Mouse (Mus musculus): ENCODE measurements around the gene Eps15l1. TPM values are rescaled to one million over a fixed set of nuclear protein-coding genes. Genes with fewer than 3 reads are reported as not detected.

Eps15l1 gene
- polyA plus RNA-seq, 1 experiment from 2014 or later, result 68.0 TPM

GRCm38 (mm10) chr8:72453904-72454303 lies 32.6 kb upstream of the Eps15l1 start:
- whole genome bisulfite sequencing, result 94% methylated on average over 2 of the region's 2 CpGs
- no peak for ATAC-seq
- no peak overlapping the region for H3K27ac ChIP-seq (ENCODE audit: low read length)

GRCm38 (mm10) chr8:72451516-72451915 lies 30.3 kb upstream of the Eps15l1 start:
- peaks cover 20% of the 10 kb centered on the region for H3K36me3 ChIP-seq (ENCODE audit: control insufficient read depth, insufficient read depth)

More at GRCm38 (mm10) chr8:72453904-72454303, 32.6 kb upstream of the Eps15l1 start:
- H3K4me3 ChIP-seq (replicated peaks; ENCODE audit: low read length), result no peak overlapping the region
- peaks cover 25% of the 10 kb centered on the region for H3K36me3 ChIP-seq (ENCODE audit: control insufficient read depth, insufficient read depth)
- no peaks in the 10 kb centered on the region for H3K4me1 ChIP-seq (replicated peaks; ENCODE audit: control insufficient read depth, insufficient read depth, low read length)
- no peaks in the 10 kb centered on the region for H3K27me3 ChIP-seq (replicated peaks; ENCODE audit: control insufficient read depth, insufficient read depth, low read length)
- H3K9ac ChIP-seq (replicated peaks; ENCODE audit: low read depth, low read length), result no peak overlapping the region
- no peaks in the 10 kb centered on the region for H3K9me3 ChIP-seq (ENCODE audit: control insufficient read depth, low read length)
- H3K4me2 ChIP-seq (ENCODE audit: low read length), result no peak overlapping the region

GRCm38 (mm10) chr8:72445071-72445470 lies 23.8 kb upstream of the Eps15l1 start:
- H3K4me2 ChIP-seq (ENCODE audit: low read length), result no peak overlapping the region
- H3K36me3 ChIP-seq (ENCODE audit: control insufficient read depth, insufficient read depth), result peaks cover 2% of the 10 kb centered on the region; the same call in 1 of the 2 replicates
- H3K9ac ChIP-seq (replicated peaks; ENCODE audit: low read depth, low read length), result no peak overlapping the region
- no peak overlapping the region for H3K27ac ChIP-seq (ENCODE audit: low read length)
- peaks cover 15% of the 10 kb centered on the region for H3K4me1 ChIP-seq (replicated peaks; ENCODE audit: control insufficient read depth, insufficient read depth, low read length)
- H3K27me3 ChIP-seq (replicated peaks; ENCODE audit: control insufficient read depth, insufficient read depth, low read length), result no peaks in the 10 kb centered on the region
- ATAC-seq, result no peak
- WGBS, result 91% methylated on average over 6 of the region's 6 CpGs
- no peak overlapping the region for H3K4me3 ChIP-seq (replicated peaks; ENCODE audit: low read length)
- no peaks in the 10 kb centered on the region for H3K9me3 ChIP-seq (ENCODE audit: control insufficient read depth, low read length)

More at GRCm38 (mm10) chr8:72451516-72451915, 30.3 kb upstream of the Eps15l1 start:
- no peak overlapping the region for H3K4me3 ChIP-seq (replicated peaks; ENCODE audit: low read length)
- 91% methylated on average over 8 of the region's 8 CpGs for WGBS
- H3K27ac ChIP-seq (ENCODE audit: low read length), result no peak overlapping the region
- ATAC-seq, result no peak
- H3K9ac ChIP-seq (replicated peaks; ENCODE audit: low read depth, low read length), result no peak overlapping the region
- H3K27me3 ChIP-seq (replicated peaks; ENCODE audit: control insufficient read depth, insufficient read depth, low read length), result no peaks in the 10 kb centered on the region
- peaks cover 5% of the 10 kb centered on the region; the same call in 1 of the 2 replicates for H3K4me1 ChIP-seq (replicated peaks; ENCODE audit: control insufficient read depth, insufficient read depth, low read length)
- no peak overlapping the region for H3K4me2 ChIP-seq (ENCODE audit: low read length)
- no peaks in the 10 kb centered on the region for H3K9me3 ChIP-seq (ENCODE audit: control insufficient read depth, low read length)

GRCm38 (mm10) chr8:72443994-72444350 lies 22.7 kb upstream of the Eps15l1 start:
- 48% methylated on average over 6 of the region's 6 CpGs for WGBS
- ATAC-seq, result peak; percentile 65
- Histone ChIP-seq H3K9ac (replicated peaks; ENCODE audit: low read depth, low read length) (peak overlapping the region; percentile 65), H3K4me1 (replicated peaks; ENCODE audit: control insufficient read depth, insufficient read depth, low read length) (peaks cover 15% of the 10 kb centered on the region), H3K4me2 (ENCODE audit: low read length) (peak overlapping the region; percentile 51), H3K9me3 (ENCODE audit: control insufficient read depth, low read length) (no peaks in the 10 kb centered on the region), H3K4me3 (replicated peaks; ENCODE audit: low read length) (peak overlapping the region; percentile 46), H3K36me3 (ENCODE audit: control insufficient read depth, insufficient read depth) (no peaks in the 10 kb centered on the region), H3K27ac (ENCODE audit: low read length) (peak overlapping the region; percentile 17; the same call in 1 of the 2 replicates), H3K27me3 (replicated peaks; ENCODE audit: control insufficient read depth, insufficient read depth, low read length) (no peaks in the 10 kb centered on the region)

GRCm38 (mm10) chr8:72443338-72443993 lies 22.2 kb upstream of the Eps15l1 start, which contains the start of the genes Calr3 and 1700030K09Rik:
Gene Calr3, minus strand, starts transcription at chr8:72443870.
Gene 1700030K09Rik, plus strand, starts transcription at chr8:72443880.
- peak within 1 kb of the TSS; percentile 46 for H3K4me3 ChIP-seq (replicated peaks; ENCODE audit: low read length)
- peak within 1 kb of the TSS; percentile 17; the same call in 1 of the 2 replicates for H3K27ac ChIP-seq (ENCODE audit: low read length)

GRCm38 (mm10) chr8:72438248-72439015 lies 17.2 kb upstream of the Eps15l1 start:
- H3K27me3 ChIP-seq (replicated peaks; ENCODE audit: control insufficient read depth, insufficient read depth, low read length), result no peaks in the 10 kb centered on the region
- no peaks in the 10 kb centered on the region for H3K36me3 ChIP-seq (ENCODE audit: control insufficient read depth, insufficient read depth)
- WGBS, result 67% methylated on average over 8 of the region's 8 CpGs
- no peak for ATAC-seq
- H3K4me3 ChIP-seq (replicated peaks; ENCODE audit: low read length), result no peak overlapping the region
- H3K9me3 ChIP-seq (ENCODE audit: control insufficient read depth, low read length), result no peaks in the 10 kb centered on the region
- H3K9ac ChIP-seq (replicated peaks; ENCODE audit: low read depth, low read length), result no peak overlapping the region
- H3K4me2 ChIP-seq (ENCODE audit: low read length), result no peak overlapping the region
- H3K4me1 ChIP-seq (replicated peaks; ENCODE audit: control insufficient read depth, insufficient read depth, low read length), result no peaks in the 10 kb centered on the region
- H3K27ac ChIP-seq (ENCODE audit: low read length), result no peak overlapping the region

More at GRCm38 (mm10) chr8:72443338-72443993, 22.2 kb upstream of the Eps15l1 start, which contains the start of the genes Calr3 and 1700030K09Rik:
- Histone ChIP-seq H3K4me2 (ENCODE audit: low read length) (peak within 1 kb of the TSS; percentile 63), H3K36me3 (ENCODE audit: control insufficient read depth, insufficient read depth) (no peaks in the 10 kb centered on the region), H3K9me3 (ENCODE audit: control insufficient read depth, low read length) (no peaks in the 10 kb centered on the region), H3K9ac (replicated peaks; ENCODE audit: low read depth, low read length) (peak within 1 kb of the TSS; percentile 65), H3K4me1 (replicated peaks; ENCODE audit: control insufficient read depth, insufficient read depth, low read length) (peaks cover 15% of the 10 kb centered on the region), H3K27me3 (replicated peaks; ENCODE audit: control insufficient read depth, insufficient read depth, low read length) (no peaks in the 10 kb centered on the region)
- WGBS, result 5% methylated on average over 34 of the region's 34 CpGs
- peak; percentile 99 for ATAC-seq

- Histone ChIP-seq H3K9ac (replicated peaks; ENCODE audit: low read depth, low read length) (no peak overlapping the region), H3K4me2 (ENCODE audit: low read length) (no peak overlapping the region), H3K36me3 (ENCODE audit: control insufficient read depth, insufficient read depth) (no peaks in the 10 kb centered on the region), H3K27me3 (replicated peaks; ENCODE audit: control insufficient read depth, insufficient read depth, low read length) (no peaks in the 10 kb centered on the region), H3K9me3 (ENCODE audit: control insufficient read depth, low read length) (no peaks in the 10 kb centered on the region), H3K27ac (ENCODE audit: low read length) (no peak overlapping the region), H3K4me1 (replicated peaks; ENCODE audit: control insufficient read depth, insufficient read depth, low read length) (no peaks in the 10 kb centered on the region), H3K4me3 (replicated peaks; ENCODE audit: low read length) (no peak overlapping the region)
- ATAC-seq, result no peak
- 25% methylated on average over 2 of the region's 2 CpGs for WGBS
These were observed 13.7 kb upstream of the Eps15l1 start for GRCm38 (mm10) chr8:72434952-72435351.

GRCm38 (mm10) chr8:72429676-72430075 lies 8.4 kb upstream of the Eps15l1 start:
- H3K27ac ChIP-seq (ENCODE audit: low read length), result no peak overlapping the region
- H3K36me3 ChIP-seq (ENCODE audit: control insufficient read depth, insufficient read depth), result no peaks in the 10 kb centered on the region
- H3K4me3 ChIP-seq (replicated peaks; ENCODE audit: low read length), result no peak overlapping the region
- no peak for ATAC-seq
- no peaks in the 10 kb centered on the region for H3K9me3 ChIP-seq (ENCODE audit: control insufficient read depth, low read length)
- H3K4me1 ChIP-seq (replicated peaks; ENCODE audit: control insufficient read depth, insufficient read depth, low read length), result no peaks in the 10 kb centered on the region
- H3K9ac ChIP-seq (replicated peaks; ENCODE audit: low read depth, low read length), result no peak overlapping the region
- H3K4me2 ChIP-seq (ENCODE audit: low read length), result no peak overlapping the region
- no peaks in the 10 kb centered on the region for H3K27me3 ChIP-seq (replicated peaks; ENCODE audit: control insufficient read depth, insufficient read depth, low read length)
- 63% methylated on average over 13 of the region's 13 CpGs for WGBS

- 44% methylated on average over 1 of the region's 1 CpGs for WGBS
- Histone ChIP-seq H3K9me3 (ENCODE audit: control insufficient read depth, low read length) (no peaks in the 10 kb centered on the region), H3K4me3 (replicated peaks; ENCODE audit: low read length) (no peak overlapping the region), H3K27ac (ENCODE audit: low read length) (no peak overlapping the region), H3K4me1 (replicated peaks; ENCODE audit: control insufficient read depth, insufficient read depth, low read length) (peaks cover 27% of the 10 kb centered on the region), H3K9ac (replicated peaks; ENCODE audit: low read depth, low read length) (no peak overlapping the region), H3K36me3 (ENCODE audit: control insufficient read depth, insufficient read depth) (no peaks in the 10 kb centered on the region), H3K27me3 (replicated peaks; ENCODE audit: control insufficient read depth, insufficient read depth, low read length) (no peaks in the 10 kb centered on the region), H3K4me2 (ENCODE audit: low read length) (no peak overlapping the region)
- ATAC-seq, result no peak
These were observed 1.7 kb upstream of the Eps15l1 start for GRCm38 (mm10) chr8:72422926-72423325.

All from forebrain, embryonic 16.5 days (tissue).